Mouse (Mus musculus) cerebellum, adult 2 months (tissue): ENCODE data around the gene Dync1li2.

ENCODE experiments used
- CTCF ChIP-seq: fragments of 200-500 bp; IDR thresholded peaks from 2 replicates; pipeline ENCODE4 v1.5.1; 2011; ENCODE audit warnings: low read depth, mild to moderate bottlenecking, control low read depth, low read length, moderate library complexity, borderline replicate concordance; ENCODE audit not compliant: insufficient read depth
- POLR2A ChIP-seq: fragments of 200-500 bp; IDR thresholded peaks from 2 replicates; pipeline ENCODE4 v1.6.1; 2011; ENCODE audit warnings: low read length, control low read depth, borderline replicate concordance; ENCODE audit not compliant: insufficient read depth

DNA sequence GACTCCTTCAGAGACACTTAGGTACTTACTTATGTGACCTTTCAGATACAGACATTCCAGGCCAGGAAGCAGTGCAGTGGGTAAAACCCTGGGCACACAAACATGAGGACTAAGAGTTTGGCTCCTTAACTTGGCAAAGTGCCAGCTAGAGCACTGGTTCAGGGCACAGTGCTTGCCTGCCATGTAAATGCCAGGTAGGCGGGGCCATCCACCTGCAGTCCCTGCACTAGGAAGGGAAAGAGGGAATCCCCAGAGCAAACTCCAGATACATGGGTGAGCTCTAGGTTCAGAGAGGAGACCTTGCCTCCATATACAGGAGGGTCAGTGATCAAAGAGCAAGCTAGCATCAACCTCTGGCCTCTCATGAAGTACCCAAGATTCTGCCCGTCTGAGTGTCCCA is 54.9 kb downstream of the Dync1li2 start:
- TF ChIP-seq CTCF (no peak), POLR2A (no peak)
